Mouse (Mus musculus): Measurements from ENCODE around the gene Ms4a15. TPM values are rescaled to one million over a fixed set of nuclear protein-coding genes. Genes with fewer than 3 reads are reported as not detected.

The Ms4a15 gene
- total RNA-seq, 2 experiments from 2014 or later = not detected

DNA sequence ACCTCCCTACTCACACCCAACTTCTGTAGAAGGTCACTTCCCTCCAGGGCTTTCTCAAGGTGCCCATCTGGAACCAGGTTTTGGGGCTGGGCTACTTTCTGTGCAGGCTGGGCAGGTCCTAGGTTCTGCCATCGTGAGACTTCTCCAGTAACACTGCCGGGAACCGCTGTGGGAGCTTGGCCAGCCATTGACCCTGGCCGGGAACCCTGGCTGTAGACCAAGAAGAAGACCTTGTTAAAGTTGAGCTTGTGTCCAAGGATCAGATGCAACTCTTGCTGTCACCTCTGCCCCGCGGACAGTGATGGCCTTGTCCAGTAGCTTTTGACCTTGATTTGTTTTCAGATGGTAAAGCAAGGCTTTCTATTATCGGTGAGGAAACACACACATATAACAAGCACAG, 24.5 kb downstream of the Ms4a15 start:
- no peak for ATAC-seq (replicated peaks; ENCODE audit: low FRiP score, poor library complexity, severe bottlenecking)

DNA sequence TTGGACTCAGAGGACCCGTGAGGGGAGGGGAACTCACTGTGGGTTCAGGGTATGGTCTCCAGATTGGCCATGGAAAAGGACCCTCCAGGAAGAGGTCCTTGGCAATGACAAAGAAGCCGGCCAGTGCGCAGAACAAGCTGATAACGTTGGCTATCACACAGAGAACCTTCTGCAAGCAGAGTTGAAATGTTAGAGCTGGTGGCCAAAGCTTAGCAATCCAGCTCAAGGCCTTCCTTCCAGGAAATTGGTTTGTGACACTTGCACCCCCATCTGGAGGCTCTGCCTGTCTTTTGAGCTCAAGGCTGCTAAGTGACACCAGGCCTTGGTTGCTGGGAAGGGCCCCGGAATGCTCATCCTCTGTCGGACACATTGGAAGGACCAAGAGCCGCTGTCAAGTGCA, 27.3 kb downstream of the Ms4a15 start:
- ATAC-seq (replicated peaks; ENCODE audit: low FRiP score, poor library complexity, severe bottlenecking) = no peak

DNA sequence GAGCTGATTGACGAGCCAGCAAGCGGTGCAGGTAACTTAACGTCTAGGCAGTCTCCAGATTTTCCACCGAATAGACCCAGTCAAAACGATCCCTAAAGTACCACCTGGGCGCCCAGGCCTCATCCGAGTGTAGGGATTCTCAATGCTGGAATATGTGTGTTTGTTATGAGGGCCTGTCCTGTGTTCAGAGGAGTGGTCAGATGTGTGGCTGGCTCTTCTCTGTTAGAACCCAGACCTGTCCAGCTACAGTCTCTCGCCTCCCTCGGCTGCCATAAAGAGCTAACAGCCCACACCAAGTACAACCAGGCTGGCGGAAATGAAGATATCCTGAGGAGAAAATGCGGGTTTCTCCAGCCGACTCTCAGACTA, 33.1 kb downstream of the Ms4a15 start:
- ATAC-seq (replicated peaks; ENCODE audit: low FRiP score, poor library complexity, severe bottlenecking) = no peak

DNA sequence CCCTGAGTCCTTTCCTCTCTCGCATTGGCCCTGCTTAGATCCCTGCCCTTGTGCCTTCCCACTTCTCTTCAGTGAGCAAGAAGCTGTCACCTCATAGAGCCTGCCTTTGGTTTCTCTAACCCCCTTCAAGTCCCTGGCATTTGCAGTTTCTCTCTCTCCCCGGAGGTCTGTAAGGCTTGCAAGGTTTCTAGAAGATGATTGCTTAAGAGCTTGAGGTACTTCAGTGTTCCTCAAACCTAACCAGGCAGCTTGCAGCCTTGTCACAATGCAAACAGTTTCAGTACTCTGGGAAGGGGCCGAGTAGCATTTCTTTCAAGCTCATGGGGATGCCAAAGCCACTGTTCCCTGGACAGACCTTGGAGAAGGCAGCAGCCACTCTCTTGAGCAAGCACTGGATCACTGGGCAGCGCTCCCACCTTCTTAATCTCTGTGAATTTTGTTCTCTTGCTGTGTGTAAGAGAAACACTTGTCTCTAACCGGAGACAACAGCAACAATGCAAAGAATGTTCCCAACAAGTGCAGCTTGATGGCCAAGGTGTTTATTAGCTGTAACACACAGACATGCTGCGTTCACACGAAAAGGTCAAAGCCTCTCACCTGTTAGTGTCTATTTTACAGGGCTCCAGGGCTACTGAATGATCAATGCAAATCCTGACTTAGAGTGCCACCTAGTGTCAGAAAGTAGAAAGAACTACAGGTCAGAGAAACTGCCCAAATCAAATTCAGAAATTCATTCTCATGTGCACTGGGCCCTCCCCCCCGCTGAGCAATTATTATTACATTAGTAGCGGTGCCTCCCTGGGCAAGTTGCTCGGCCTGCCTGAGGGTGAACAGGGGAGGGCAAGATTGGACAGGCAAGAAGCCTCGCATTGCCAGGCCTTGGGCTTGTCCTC, 33.7 kb downstream of the Ms4a15 start:
- peak; percentile 74; the same call in 1 of the 2 replicates for ATAC-seq (replicated peaks; ENCODE audit: low FRiP score, poor library complexity, severe bottlenecking)

DNA sequence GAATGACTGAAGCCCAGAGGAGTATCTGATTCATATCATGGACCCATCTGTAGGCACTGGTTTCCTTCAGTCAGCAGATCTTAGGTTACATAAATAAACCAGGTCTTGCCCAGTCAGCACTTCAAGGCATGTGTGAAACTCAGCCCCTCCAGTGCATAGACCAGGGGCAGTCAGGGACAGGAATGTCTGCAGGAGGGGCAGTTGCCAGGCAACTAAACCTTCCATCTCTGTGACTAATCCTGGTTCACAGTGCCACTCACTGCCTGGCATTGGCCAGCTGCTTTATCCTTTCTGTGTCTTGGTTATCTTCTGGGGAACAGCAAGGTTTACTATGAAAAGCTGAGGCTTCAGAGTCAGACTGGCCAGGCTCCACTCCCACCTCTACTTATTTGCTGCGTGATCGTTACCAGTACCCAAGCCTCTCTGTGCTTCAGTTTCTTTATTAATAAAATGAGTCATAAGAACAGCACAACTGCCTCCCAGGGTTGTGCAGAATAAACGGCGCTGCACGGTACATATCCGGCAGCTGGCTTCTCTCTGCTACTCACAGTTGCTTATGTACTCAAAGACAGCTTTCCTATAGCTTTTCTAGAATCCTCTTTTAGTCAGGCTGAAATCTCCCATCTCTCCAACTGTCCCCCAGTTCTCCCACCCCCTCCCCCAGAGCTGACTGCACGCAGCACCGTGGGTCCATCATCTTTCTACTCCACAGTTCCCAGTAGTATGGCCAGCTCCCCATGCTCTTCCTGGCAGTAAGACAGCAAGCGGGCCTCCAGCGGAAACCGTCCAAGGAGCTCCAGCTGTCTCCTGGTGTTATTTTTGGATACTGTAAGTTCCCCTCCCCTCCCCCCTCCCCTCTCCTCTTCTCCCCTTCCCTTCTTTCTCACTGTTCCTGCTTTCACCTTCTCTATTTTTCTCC, 40.8 kb downstream of the Ms4a15 start:
- no peak for ATAC-seq (replicated peaks; ENCODE audit: low FRiP score, poor library complexity, severe bottlenecking)

DNA sequence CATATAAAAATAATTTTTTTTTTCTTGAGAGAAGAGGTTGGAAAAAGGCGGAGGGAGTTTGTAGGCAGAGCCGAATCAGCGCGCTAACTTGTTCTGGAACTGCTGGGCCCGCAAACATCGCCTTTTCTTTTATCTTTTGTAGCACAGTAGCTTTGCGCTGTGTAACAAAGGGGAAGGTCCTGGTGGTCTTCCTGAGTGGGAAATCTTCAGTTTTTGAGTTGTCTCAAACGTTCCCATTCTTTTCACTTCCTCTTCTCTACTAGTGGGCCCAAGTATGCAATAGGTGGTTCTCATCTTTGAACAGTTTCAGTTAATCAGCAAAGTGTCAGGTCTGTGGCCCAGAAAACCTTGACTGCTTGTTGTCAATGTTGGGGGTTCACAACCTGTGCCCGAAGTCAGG, 43.5 kb downstream of the Ms4a15 start:
- ATAC-seq (replicated peaks; ENCODE audit: low FRiP score, poor library complexity, severe bottlenecking) = no peak

DNA sequence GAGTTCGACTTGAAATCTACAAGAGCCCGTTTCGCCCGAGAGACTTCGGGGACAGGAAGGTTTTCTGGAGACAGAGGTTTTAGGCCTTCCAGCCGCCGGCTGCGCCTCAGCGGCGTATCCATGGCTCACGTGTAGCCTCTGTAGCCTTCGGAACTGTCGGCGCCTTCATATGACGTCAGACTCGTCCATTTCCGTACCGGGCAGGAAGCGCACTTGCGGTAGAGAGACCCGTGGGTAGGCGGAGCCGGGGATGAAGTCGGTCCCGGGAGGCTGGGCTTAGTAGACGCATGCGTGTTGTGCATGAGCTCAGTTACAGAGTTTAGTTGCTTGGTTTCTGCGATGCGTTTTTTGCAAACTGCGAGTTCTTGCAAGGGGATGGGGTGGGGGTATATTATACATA, 43.9 kb downstream of the Ms4a15 start, which contains the start of gene Ccdc86:
Ccdc86 (minus strand) TSS at position 155 of the 400 bp plus-strand sequence.
- peak; percentile 98 for ATAC-seq (replicated peaks; ENCODE audit: low FRiP score, poor library complexity, severe bottlenecking)

DNA sequence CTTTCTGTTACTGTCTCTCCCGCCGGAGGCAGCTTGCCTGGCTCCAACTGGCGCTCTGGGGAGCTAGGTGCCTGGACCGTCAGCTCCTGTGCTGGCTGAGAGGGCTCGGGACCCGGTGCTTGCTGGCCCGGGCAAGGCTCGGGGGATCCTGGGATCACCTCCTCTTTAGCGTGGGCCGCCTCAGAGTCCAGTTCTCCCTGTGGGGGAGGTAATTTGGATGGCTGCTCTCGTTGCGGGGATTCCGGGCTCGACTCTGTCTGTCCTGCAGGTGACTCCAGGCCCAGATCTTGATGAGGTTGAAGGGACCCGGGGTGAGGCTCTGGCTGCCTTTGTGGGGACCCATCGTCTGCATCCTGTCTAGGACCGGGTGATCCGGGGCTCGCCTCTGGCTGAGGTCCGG, 44.6 kb downstream of the Ms4a15 start:
- peak; percentile 14 for ATAC-seq (replicated peaks; ENCODE audit: low FRiP score, poor library complexity, severe bottlenecking)

DNA sequence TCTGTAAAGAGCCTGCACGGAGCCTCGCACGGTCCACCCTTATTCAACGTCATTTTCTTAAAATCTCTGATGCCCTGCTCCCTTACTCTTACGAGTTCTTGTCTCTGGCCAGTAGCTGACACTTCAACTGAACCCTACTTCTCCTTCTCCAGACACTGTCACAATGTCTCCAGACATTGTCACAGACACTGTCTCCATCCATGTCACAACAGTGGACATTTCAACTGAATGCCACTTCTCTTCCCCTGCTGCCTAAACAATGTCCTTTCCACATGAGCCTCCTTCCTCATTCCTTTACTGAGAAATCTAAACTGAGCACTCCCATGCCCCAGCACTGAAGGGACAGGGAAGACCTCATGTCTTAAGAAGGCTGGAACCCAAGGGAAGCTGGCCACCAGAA, 45.8 kb downstream of the Ms4a15 start:
- no peak for ATAC-seq (replicated peaks; ENCODE audit: low FRiP score, poor library complexity, severe bottlenecking)

DNA sequence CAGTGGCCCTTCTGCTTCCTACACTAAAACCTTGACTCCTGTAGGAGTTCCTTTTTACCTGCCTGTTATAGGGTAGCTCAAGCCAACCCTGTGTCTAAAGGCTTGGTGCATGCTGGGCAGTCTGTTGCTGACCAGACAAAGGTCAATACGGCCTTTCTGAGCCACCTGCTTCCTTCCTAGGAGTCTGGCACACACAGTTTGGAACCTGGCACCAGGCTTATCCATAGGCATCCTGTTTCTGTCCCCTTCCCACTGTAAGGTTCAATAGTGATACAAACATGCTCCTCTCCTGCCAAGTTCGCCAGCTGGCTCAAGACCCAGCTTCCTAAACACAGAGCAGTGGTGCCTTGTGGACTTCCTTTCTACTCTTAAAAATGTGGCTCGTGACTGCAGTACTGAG, 46.5 kb downstream of the Ms4a15 start:
- ATAC-seq (replicated peaks; ENCODE audit: low FRiP score, poor library complexity, severe bottlenecking) = no peak

DNA sequence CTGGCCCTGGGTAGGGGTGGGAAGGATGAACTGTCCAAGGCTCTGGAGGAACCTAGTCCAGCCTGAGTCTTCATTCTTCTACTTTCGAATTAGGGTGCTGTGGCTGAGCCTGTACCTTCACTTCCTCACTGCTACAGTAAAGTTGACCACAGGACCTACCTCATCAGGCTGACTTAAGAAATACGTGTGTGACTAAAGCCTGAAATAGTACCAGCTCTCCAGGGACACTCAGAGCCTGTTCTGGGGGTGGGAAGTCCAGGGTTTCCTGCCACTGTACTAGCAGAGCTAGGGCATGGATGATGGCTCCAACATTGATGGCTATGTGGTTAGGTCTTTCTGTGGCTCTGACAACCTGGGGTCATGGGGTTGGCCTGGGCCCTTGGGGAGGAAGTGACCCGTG, 49.1 kb downstream of the Ms4a15 start:
- no peak for ATAC-seq (replicated peaks; ENCODE audit: low FRiP score, poor library complexity, severe bottlenecking)

DNA sequence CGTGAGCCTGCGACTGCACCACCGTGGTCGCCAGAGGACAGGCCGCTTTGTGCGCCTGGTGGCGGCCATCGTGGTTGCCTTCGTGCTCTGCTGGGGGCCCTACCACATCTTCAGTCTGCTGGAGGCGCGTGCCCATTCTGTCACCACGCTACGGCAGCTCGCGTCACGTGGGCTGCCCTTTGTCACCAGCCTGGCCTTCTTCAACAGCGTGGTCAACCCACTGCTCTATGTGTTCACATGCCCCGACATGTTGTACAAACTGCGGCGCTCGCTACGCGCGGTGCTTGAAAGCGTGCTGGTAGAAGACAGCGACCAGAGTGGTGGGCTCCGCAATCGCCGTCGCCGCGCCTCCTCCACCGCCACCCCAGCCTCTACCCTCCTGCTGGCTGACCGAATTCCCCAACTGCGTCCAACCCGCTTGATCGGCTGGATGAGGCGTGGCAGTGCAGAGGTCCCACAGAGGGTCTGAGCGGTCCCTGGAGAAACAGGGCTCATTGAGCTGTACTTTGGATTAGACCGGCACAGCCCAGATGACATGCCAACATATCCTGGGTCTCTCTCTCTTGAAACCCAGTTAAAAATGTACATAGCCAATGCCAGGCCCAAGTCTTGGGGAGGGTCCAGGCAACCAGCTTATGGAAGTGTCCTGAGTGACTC, 52.1 kb downstream of the Ms4a15 start:
- ATAC-seq (replicated peaks; ENCODE audit: low FRiP score, poor library complexity, severe bottlenecking) = no peak

DNA sequence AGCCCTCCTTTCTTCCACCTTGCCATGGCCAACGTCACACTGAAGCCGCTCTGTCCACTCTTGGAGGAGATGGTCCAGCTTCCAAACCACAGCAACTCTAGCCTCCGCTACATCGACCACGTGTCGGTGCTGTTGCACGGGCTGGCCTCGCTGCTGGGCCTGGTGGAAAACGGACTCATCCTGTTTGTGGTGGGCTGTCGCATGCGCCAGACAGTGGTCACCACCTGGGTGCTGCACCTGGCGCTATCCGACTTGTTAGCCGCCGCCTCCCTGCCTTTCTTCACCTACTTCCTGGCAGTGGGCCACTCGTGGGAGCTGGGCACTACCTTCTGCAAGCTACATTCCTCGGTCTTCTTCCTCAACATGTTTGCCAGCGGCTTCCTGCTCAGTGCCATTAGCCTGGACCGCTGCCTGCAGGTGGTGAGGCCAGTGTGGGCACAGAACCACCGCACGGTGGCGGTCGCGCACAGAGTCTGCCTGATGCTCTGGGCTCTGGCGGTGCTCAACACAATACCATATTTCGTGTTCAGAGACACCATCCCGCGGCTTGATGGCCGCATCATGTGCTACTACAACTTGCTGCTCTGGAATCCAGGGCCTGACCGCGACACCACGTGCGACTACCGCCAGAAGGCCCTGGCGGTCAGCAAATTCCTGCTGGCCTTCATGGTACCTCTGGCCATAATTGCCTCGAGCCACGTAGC, 52.8 kb downstream of the Ms4a15 start:
- peak; percentile 74 for ATAC-seq (replicated peaks; ENCODE audit: low FRiP score, poor library complexity, severe bottlenecking)

DNA sequence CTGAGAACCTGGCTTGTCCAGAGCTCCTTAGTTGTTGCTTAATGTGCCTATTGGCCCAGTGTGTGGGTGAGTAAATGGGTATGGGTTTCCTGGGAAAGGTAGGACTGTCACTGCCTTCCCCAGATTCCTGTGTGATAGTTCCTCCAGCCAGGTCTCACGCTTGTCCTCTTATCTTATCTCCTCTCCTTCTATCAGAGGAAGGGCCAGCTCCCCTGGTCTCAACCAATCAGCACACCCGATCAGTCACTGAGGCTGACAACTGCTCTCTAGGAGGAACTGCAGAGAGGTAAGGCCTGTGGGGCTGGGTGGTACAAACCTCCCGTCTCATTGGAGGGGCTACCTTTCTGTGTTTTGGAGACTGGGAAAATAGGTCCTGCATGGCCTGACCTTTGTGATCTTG, 54.3 kb downstream of the Ms4a15 start:
- no peak for ATAC-seq (replicated peaks; ENCODE audit: low FRiP score, poor library complexity, severe bottlenecking)

DNA sequence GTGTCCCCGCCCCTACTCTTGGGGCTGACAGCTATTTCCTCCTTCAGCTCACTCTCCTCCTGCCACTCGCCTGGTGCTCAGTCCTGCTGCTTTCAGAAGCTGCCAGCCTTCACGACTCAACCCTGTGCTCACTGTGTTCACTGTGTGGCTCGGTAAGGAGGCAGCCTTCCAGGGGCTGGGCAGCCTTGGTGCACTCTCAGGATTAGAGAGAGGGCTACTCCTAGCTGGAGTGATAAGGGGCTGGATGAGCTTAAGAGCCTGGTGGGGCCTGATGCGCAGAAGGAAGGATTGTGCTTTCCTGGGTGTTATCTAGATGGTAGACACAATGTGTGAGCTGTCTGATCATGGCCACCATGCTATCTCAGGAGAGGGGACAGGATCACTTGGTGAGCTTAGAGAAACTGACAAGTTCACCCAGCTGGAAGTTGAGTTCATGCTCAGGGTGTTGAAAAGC, 55.9 kb downstream of the Ms4a15 start, which contains the start of gene Ptgdr2:
Ptgdr2 (plus strand) TSS at position 51 of the 454 bp plus-strand sequence.
- no peak for ATAC-seq (replicated peaks; ENCODE audit: low FRiP score, poor library complexity, severe bottlenecking)

DNA sequence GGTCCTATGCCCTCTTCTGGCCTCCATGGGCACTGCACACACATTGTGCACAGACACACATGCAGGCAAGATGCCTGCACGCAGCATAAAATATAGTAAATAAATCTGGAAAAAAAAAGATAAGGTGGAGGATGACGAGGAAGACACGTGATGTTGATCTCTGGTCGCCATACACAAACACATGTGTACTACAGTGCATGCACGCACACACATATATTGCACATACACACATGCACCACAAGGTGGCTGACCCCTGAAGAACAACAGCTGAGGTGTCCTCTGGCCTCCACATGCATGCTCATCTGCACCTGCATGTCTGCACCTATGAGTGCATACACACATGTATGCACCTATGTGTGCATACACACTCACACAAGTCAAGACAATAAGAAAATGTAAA, 57.0 kb downstream of the Ms4a15 start:
- ATAC-seq (replicated peaks; ENCODE audit: low FRiP score, poor library complexity, severe bottlenecking) = 0 out of 2 replicates have a peak, but pooled peaks have one; percentile 36

DNA sequence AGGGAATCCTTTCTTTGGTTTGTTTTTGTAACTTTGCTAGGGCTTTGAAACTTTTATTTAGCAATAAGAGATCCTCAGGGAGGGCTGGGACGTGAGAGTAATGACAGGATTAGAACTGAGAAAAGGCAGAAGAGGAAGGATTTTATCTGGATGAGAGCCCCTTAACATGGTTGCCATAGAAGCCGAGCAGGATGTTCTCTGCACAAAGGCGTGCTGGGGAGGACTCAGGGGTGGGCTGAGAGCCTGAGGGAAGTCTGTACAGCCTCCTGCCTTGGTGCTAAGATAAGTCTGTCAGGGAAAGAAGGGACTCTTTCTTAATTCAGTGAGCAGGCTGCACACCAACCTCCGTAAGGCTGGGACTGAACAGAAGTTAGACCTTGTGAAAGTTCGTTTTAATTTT, 58.0 kb downstream of the Ms4a15 start:
- ATAC-seq (replicated peaks; ENCODE audit: low FRiP score, poor library complexity, severe bottlenecking) = no peak

DNA sequence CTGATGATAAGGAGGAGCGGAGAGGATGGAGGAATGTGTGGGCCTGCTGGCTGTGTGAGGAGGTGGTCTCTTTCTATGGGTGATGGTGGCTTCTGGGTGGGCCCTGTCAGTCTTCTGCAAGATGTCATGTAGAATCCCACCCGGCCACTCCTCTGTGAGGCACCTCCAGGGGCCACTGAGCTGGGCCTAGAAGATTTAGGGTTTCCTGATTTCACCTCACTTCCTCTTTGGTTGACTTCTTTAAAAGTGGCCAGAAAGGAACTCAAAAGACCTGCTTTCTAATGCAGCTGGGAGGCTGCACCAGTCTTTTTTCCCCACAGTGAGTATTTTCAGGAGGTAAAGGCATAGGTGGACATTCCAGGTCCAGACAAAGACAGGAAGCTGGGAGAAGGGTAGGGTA, 62.4 kb downstream of the Ms4a15 start:
- no peak for ATAC-seq (replicated peaks; ENCODE audit: low FRiP score, poor library complexity, severe bottlenecking)
